Mouse (Mus musculus): ENCODE measurements around the gene Ttc23. TPM values are rescaled to one million over a fixed set of nuclear protein-coding genes. Genes with fewer than 3 reads are reported as not detected.

Gene Ttc23
- polyA plus RNA-seq, 1 experiment from 2014 or later = 14.7 TPM

GRCm38 (mm10) chr7:67695906-67696305, 48.7 kb downstream of the Ttc23 start:
- WGBS = 91% methylated on average over 7 of the region's 7 CpGs
- Histone ChIP-seq H3K9ac (ENCODE audit: low read length) (no peak overlapping the region), H3K27me3 (replicated peaks; ENCODE audit: control insufficient read depth, insufficient read depth, low read length) (no peaks in the 10 kb centered on the region), H3K27ac (ENCODE audit: low read depth, low read length) (no peak overlapping the region), H3K36me3 (ENCODE audit: control insufficient read depth, insufficient read depth, low read length) (peaks cover 8% of the 10 kb centered on the region; the same call in 1 of the 2 replicates), H3K9me3 (replicated peaks; ENCODE audit: control insufficient read depth, low read length) (no peaks in the 10 kb centered on the region), H3K4me3 (ENCODE audit: low read depth, low read length) (no peak overlapping the region), H3K4me1 (ENCODE audit: control insufficient read depth, insufficient read depth, low read length) (no peaks in the 10 kb centered on the region), H3K4me2 (ENCODE audit: low read length) (no peak overlapping the region)
- DNase-seq (ENCODE audit: low spot score) (no peak), ATAC-seq (no peak)

DNA sequence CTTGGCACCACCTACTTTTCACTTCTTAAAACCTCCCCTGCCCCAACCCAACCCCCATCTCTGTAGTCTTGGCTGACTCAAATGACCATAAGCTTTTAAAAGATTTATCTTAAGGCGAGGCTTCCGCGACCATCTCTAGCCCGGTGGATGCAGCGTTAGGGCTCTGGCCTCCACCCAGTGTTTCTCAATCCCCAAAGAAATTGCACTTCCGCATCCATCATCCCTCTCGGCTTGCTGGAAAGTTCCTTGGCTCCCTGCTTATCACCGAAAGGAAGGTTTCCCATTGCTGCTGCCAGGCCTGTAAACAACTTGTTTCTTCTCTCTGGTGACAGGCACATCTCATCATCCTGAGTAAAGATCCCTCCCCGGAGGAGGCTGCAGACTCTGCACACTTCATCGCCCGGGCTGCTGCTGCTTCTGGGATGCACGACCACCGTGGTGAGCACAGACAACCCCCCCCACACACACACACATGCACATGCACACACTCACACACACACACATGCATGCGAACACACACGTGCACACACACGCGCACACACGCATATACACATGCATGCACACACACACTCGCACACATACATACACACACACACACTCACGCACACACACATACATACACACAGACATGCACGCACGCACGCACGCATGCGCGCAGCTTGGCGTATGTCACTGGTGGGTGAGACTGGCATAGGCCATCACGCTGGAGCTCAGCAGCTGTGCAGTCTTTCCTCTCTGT, 50.9 kb downstream of the Ttc23 start:
- H3K36me3 ChIP-seq (ENCODE audit: control insufficient read depth, insufficient read depth, low read length) = peaks cover 8% of the 10 kb centered on the region; the same call in 1 of the 2 replicates
- no peak for DNase-seq (ENCODE audit: low spot score)
- H3K9me3 ChIP-seq (replicated peaks; ENCODE audit: control insufficient read depth, low read length) = no peaks in the 10 kb centered on the region
- WGBS = 93% methylated on average over 28 of the region's 28 CpGs
- no peak overlapping the region for H3K27ac ChIP-seq (ENCODE audit: low read depth, low read length)
- ATAC-seq = no peak
- H3K9ac ChIP-seq (ENCODE audit: low read length) = no peak overlapping the region
- no peaks in the 10 kb centered on the region for H3K27me3 ChIP-seq (replicated peaks; ENCODE audit: control insufficient read depth, insufficient read depth, low read length)
- H3K4me3 ChIP-seq (ENCODE audit: low read depth, low read length) = no peak overlapping the region
- H3K4me1 ChIP-seq (ENCODE audit: control insufficient read depth, insufficient read depth, low read length) = no peaks in the 10 kb centered on the region
- H3K4me2 ChIP-seq (ENCODE audit: low read length) = no peak overlapping the region

- no peak for ATAC-seq
- Histone ChIP-seq H3K27ac (ENCODE audit: low read depth, low read length) (no peak overlapping the region), H3K36me3 (ENCODE audit: control insufficient read depth, insufficient read depth, low read length) (peaks cover 8% of the 10 kb centered on the region; the same call in 1 of the 2 replicates), H3K4me2 (ENCODE audit: low read length) (no peak overlapping the region), H3K4me1 (ENCODE audit: control insufficient read depth, insufficient read depth, low read length) (no peaks in the 10 kb centered on the region), H3K4me3 (ENCODE audit: low read depth, low read length) (no peak overlapping the region), H3K9ac (ENCODE audit: low read length) (no peak overlapping the region), H3K27me3 (replicated peaks; ENCODE audit: control insufficient read depth, insufficient read depth, low read length) (no peaks in the 10 kb centered on the region), H3K9me3 (replicated peaks; ENCODE audit: control insufficient read depth, low read length) (no peaks in the 10 kb centered on the region)
- WGBS = 89% methylated on average over 4 of the region's 4 CpGs
- no peak for DNase-seq (ENCODE audit: low spot score)
These were observed 52.1 kb downstream of the Ttc23 start for GRCm38 (mm10) chr7:67699301-67699700.

GRCm38 (mm10) chr7:67700846-67701245, 53.6 kb downstream of the Ttc23 start:
- Histone ChIP-seq H3K27me3 (replicated peaks; ENCODE audit: control insufficient read depth, insufficient read depth, low read length) (no peaks in the 10 kb centered on the region), H3K4me1 (ENCODE audit: control insufficient read depth, insufficient read depth, low read length) (no peaks in the 10 kb centered on the region), H3K36me3 (ENCODE audit: control insufficient read depth, insufficient read depth, low read length) (peaks cover 8% of the 10 kb centered on the region; the same call in 1 of the 2 replicates), H3K9ac (ENCODE audit: low read length) (no peak overlapping the region), H3K4me2 (ENCODE audit: low read length) (no peak overlapping the region), H3K9me3 (replicated peaks; ENCODE audit: control insufficient read depth, low read length) (no peaks in the 10 kb centered on the region), H3K27ac (ENCODE audit: low read depth, low read length) (no peak overlapping the region), H3K4me3 (ENCODE audit: low read depth, low read length) (no peak overlapping the region)
- peak; percentile 48 for DNase-seq (ENCODE audit: low spot score)
- no peak for ATAC-seq

GRCm38 (mm10) chr7:67701252-67701914, 54.2 kb downstream of the Ttc23 start:
- Histone ChIP-seq H3K4me3 (ENCODE audit: low read depth, low read length) (no peak overlapping the region), H3K4me2 (ENCODE audit: low read length) (no peak overlapping the region), H3K9ac (ENCODE audit: low read length) (no peak overlapping the region), H3K27me3 (replicated peaks; ENCODE audit: control insufficient read depth, insufficient read depth, low read length) (no peaks in the 10 kb centered on the region), H3K36me3 (ENCODE audit: control insufficient read depth, insufficient read depth, low read length) (peaks cover 8% of the 10 kb centered on the region; the same call in 1 of the 2 replicates), H3K9me3 (replicated peaks; ENCODE audit: control insufficient read depth, low read length) (no peaks in the 10 kb centered on the region), H3K4me1 (ENCODE audit: control insufficient read depth, insufficient read depth, low read length) (no peaks in the 10 kb centered on the region), H3K27ac (ENCODE audit: low read depth, low read length) (no peak overlapping the region)
- no peak for ATAC-seq
- 72% methylated on average over 17 of the region's 17 CpGs for WGBS
- DNase-seq (ENCODE audit: low spot score) = no peak

DNA sequence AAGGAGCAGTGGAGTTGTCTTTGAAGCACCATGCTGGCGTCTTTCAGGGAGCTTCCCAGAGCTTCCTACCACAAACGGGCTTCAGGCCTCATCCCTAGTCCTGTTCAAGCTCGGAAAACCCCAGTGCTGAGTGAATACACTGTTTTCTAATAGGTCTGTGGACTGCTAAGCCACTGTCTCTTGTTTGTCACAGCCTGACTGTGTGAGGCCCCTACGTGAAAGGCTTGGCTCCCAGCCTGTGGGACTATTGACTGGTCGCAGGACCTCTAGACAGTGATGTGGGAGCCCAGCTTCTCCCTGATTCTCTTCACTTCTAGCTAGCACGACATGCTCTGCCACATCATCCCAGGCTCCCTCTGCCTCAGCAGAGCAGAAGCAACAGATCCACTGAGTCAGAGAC, 61.0 kb downstream of the Ttc23 start:
- H3K9me3 ChIP-seq (replicated peaks; ENCODE audit: control insufficient read depth, low read length) = no peaks in the 10 kb centered on the region
- H3K36me3 ChIP-seq (ENCODE audit: control insufficient read depth, insufficient read depth, low read length) = peaks cover 15% of the 10 kb centered on the region
- H3K27me3 ChIP-seq (replicated peaks; ENCODE audit: control insufficient read depth, insufficient read depth, low read length) = no peaks in the 10 kb centered on the region
- DNase-seq (ENCODE audit: low spot score) (no peak), ATAC-seq (no peak)
- H3K9ac ChIP-seq (ENCODE audit: low read length) = no peak overlapping the region
- H3K4me2 ChIP-seq (ENCODE audit: low read length) = no peak overlapping the region
- H3K4me3 ChIP-seq (ENCODE audit: low read depth, low read length) = no peak overlapping the region
- H3K4me1 ChIP-seq (ENCODE audit: control insufficient read depth, insufficient read depth, low read length) = no peaks in the 10 kb centered on the region
- 65% methylated on average over 6 of the region's 6 CpGs for WGBS
- no peak overlapping the region for H3K27ac ChIP-seq (ENCODE audit: low read depth, low read length)

GRCm38 (mm10) chr7:67710216-67710615, 63.0 kb downstream of the Ttc23 start:
- H3K4me2 ChIP-seq (ENCODE audit: low read length) = no peak overlapping the region

DNA sequence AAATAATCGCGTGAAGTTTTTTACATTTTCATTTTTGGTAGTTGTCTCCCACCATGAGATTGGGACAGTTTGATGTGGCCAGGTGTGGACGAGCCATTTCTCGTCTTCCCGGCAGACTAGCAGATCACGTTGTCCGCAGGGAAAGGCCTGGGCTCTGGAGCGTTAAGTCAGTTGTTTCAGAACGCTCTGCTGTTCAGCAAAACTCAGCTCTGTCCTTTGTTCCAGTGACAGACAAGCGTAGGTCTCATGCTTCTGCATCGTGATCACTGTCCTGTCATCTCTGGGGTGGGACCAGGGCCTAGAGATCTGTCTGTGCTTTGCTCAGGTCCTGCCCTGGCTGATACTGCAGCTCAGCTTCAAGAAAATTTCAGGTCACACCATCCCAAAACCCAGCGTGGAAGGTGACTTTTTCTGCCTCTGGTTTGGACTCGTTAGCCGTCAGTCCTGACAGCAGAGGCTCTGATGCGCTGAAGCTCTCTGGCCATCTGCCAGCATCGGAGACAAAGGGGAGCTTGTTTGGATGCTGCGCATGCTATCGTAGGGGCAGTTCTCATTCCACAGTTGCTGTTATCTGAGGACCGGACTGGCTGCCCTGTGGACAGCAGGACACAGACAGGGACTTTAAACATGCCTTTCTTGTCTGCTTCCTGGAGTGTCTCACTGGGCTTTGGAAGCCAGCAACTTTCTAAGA, 66.8 kb downstream of the Ttc23 start:
- Histone ChIP-seq H3K36me3 (ENCODE audit: control insufficient read depth, insufficient read depth, low read length) (peaks cover 15% of the 10 kb centered on the region), H3K4me1 (ENCODE audit: control insufficient read depth, insufficient read depth, low read length) (peaks cover 7% of the 10 kb centered on the region), H3K27me3 (replicated peaks; ENCODE audit: control insufficient read depth, insufficient read depth, low read length) (no peaks in the 10 kb centered on the region), H3K4me3 (ENCODE audit: low read depth, low read length) (no peak overlapping the region), H3K27ac (ENCODE audit: low read depth, low read length) (peak overlapping the region; percentile 53; the same call in 1 of the 2 replicates), H3K4me2 (ENCODE audit: low read length) (peak overlapping the region; percentile 26), H3K9ac (ENCODE audit: low read length) (peak overlapping the region; percentile 36; the same call in 1 of the 2 replicates), H3K9me3 (replicated peaks; ENCODE audit: control insufficient read depth, low read length) (no peaks in the 10 kb centered on the region)
- 34% methylated on average over 19 of the region's 19 CpGs for WGBS
- ATAC-seq (peak; percentile 81), DNase-seq (ENCODE audit: low spot score) (peak; percentile 89)

More at GRCm38 (mm10) chr7:67710216-67710615, 63.0 kb downstream of the Ttc23 start:
- no peaks in the 10 kb centered on the region for H3K9me3 ChIP-seq (replicated peaks; ENCODE audit: control insufficient read depth, low read length)
- ATAC-seq (no peak), DNase-seq (ENCODE audit: low spot score) (no peak)
- peaks cover 15% of the 10 kb centered on the region for H3K36me3 ChIP-seq (ENCODE audit: control insufficient read depth, insufficient read depth, low read length)
- no peak overlapping the region for H3K27ac ChIP-seq (ENCODE audit: low read depth, low read length)
- H3K9ac ChIP-seq (ENCODE audit: low read length) = no peak overlapping the region
- no peak overlapping the region for H3K4me3 ChIP-seq (ENCODE audit: low read depth, low read length)
- no peaks in the 10 kb centered on the region for H3K27me3 ChIP-seq (replicated peaks; ENCODE audit: control insufficient read depth, insufficient read depth, low read length)
- H3K4me1 ChIP-seq (ENCODE audit: control insufficient read depth, insufficient read depth, low read length) = peaks cover 7% of the 10 kb centered on the region
- WGBS = 92% methylated on average over 7 of the region's 7 CpGs
